Mouse (Mus musculus): ENCODE data around the gene Plpp1. TPM values are rescaled to one million over a fixed set of nuclear protein-coding genes. Genes with fewer than 3 reads are reported as not detected.
A peak's percentile ranks its signal among the peaks of the same experiment; 100 is the strongest.

Plpp1 gene
- polyA plus RNA-seq, 1 experiment from 2014 or later = 81.5 TPM

DNA sequence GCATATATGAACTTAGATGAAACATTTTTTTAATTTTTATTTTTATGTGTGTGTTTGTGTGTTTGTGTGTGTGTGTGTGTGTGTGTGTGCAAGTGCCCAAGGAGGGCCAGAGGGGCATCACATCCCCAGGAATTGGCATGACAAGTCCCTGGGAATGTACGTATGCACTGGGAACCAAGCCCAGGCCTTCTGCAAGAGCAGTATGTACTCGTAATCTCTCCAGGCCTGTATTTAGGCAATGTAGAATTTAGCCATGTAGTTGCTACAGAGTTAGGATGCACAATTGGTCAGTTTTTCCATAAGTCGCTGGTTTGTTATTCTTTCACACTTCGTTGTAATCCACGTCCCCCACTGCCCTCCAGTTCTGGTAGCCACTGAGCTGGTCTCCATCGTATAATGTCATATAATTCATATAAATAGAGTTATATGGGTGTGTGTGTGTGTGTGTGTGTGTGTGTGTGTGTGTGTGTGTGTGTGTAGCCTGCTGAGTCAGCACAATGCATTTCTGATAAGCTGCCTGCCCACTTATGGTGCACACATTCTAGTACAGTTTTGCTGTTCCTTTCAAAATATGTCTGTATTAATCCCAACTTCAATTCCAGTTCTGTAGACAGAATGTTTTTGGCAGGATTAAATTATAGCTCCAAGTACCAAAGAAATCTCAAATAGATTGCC, 22.8 kb downstream of the Plpp1 start:
- H3K27ac ChIP-seq (ENCODE audit: low read length) = no peak overlapping the region

GRCm38 (mm10) chr13:112823911-112824648, 23.5 kb downstream of the Plpp1 start:
- no peak overlapping the region for H3K9ac ChIP-seq (ENCODE audit: low read length)
- peaks cover 11% of the 10 kb centered on the region for H3K4me1 ChIP-seq (replicated peaks; ENCODE audit: control insufficient read depth, insufficient read depth, low read length)
- no peak overlapping the region for H3K27ac ChIP-seq (ENCODE audit: low read length)
- 0 out of 2 replicates have a peak, but pooled peaks have one; percentile 26 for ATAC-seq (ENCODE audit: low read depth)
- no peaks in the 10 kb centered on the region; the same call in 1 of the 2 replicates for H3K36me3 ChIP-seq (ENCODE audit: control insufficient read depth, insufficient read depth, low read length)
- no peak overlapping the region for H3K4me3 ChIP-seq (ENCODE audit: low read length)
- 84% methylated on average over 8 of the region's 8 CpGs for WGBS
- H3K27me3 ChIP-seq (ENCODE audit: control insufficient read depth, insufficient read depth, low read depth, low read length) = no peaks in the 10 kb centered on the region
- H3K9me3 ChIP-seq (ENCODE audit: control insufficient read depth, low read length) = no peaks in the 10 kb centered on the region
- no peak overlapping the region for H3K4me2 ChIP-seq (ENCODE audit: low read depth, low read length)

More for the DNA sequence above, 22.8 kb downstream of the Plpp1 start:
- no peaks in the 10 kb centered on the region; the same call in 1 of the 2 replicates for H3K36me3 ChIP-seq (ENCODE audit: control insufficient read depth, insufficient read depth, low read length)
- H3K4me2 ChIP-seq (ENCODE audit: low read depth, low read length) = no peak overlapping the region
- H3K4me1 ChIP-seq (replicated peaks; ENCODE audit: control insufficient read depth, insufficient read depth, low read length) = peaks cover 14% of the 10 kb centered on the region
- 77% methylated on average over 6 of the region's 6 CpGs for WGBS
- H3K9me3 ChIP-seq (ENCODE audit: control insufficient read depth, low read length) = no peaks in the 10 kb centered on the region
- H3K27me3 ChIP-seq (ENCODE audit: control insufficient read depth, insufficient read depth, low read depth, low read length) = no peaks in the 10 kb centered on the region
- H3K9ac ChIP-seq (ENCODE audit: low read length) = no peak overlapping the region
- no peak overlapping the region for H3K4me3 ChIP-seq (ENCODE audit: low read length)
- no peak for ATAC-seq (ENCODE audit: low read depth)

DNA sequence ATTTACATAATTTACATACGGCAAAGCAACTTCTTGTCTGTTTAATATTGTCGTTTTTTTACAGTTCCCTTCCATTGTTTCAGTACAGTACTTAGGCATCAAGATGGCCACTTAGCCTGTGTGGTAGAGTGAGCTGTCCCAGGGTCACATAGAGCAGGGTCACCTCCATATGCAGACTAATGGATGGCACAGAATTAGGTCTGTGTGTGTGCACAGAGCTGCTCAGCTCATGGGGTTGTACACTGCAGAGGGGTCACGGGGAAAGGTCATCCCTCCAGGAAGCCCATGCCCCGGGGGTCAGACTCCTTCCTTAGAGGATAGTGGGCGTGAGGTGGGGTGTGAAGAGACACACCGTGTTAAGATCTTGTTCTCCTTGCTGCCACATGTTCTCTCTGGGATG, 24.9 kb downstream of the Plpp1 start:
- no peak overlapping the region for H3K27ac ChIP-seq (ENCODE audit: low read length)
- H3K9me3 ChIP-seq (ENCODE audit: control insufficient read depth, low read length) = no peaks in the 10 kb centered on the region
- no peaks in the 10 kb centered on the region; the same call in 1 of the 2 replicates for H3K36me3 ChIP-seq (ENCODE audit: control insufficient read depth, insufficient read depth, low read length)
- H3K4me2 ChIP-seq (ENCODE audit: low read depth, low read length) = no peak overlapping the region
- no peak for ATAC-seq (ENCODE audit: low read depth)
- no peak overlapping the region for H3K4me3 ChIP-seq (ENCODE audit: low read length)
- no peak overlapping the region for H3K9ac ChIP-seq (ENCODE audit: low read length)
- WGBS = 66% methylated on average over 6 of the region's 6 CpGs
- peaks cover 4% of the 10 kb centered on the region for H3K4me1 ChIP-seq (replicated peaks; ENCODE audit: control insufficient read depth, insufficient read depth, low read length)
- no peaks in the 10 kb centered on the region for H3K27me3 ChIP-seq (ENCODE audit: control insufficient read depth, insufficient read depth, low read depth, low read length)

- Histone ChIP-seq H3K4me3 (ENCODE audit: low read length) (no peak overlapping the region), H3K9ac (ENCODE audit: low read length) (no peak overlapping the region), H3K4me2 (ENCODE audit: low read depth, low read length) (no peak overlapping the region), H3K9me3 (ENCODE audit: control insufficient read depth, low read length) (no peaks in the 10 kb centered on the region), H3K27ac (ENCODE audit: low read length) (no peak overlapping the region), H3K36me3 (ENCODE audit: control insufficient read depth, insufficient read depth, low read length) (no peaks in the 10 kb centered on the region; the same call in 1 of the 2 replicates), H3K4me1 (replicated peaks; ENCODE audit: control insufficient read depth, insufficient read depth, low read length) (peaks cover 8% of the 10 kb centered on the region; the same call in 1 of the 2 replicates), H3K27me3 (ENCODE audit: control insufficient read depth, insufficient read depth, low read depth, low read length) (no peaks in the 10 kb centered on the region)
- no peak for ATAC-seq (ENCODE audit: low read depth)
- 92% methylated on average over 2 of the region's 2 CpGs for WGBS
Observed at GRCm38 (mm10) chr13:112829619-112830018, 29.0 kb downstream of the Plpp1 start.

GRCm38 (mm10) chr13:112832589-112832988, 32.0 kb downstream of the Plpp1 start:
- no peak overlapping the region for H3K9ac ChIP-seq (ENCODE audit: low read length)
- no peak overlapping the region for H3K4me3 ChIP-seq (ENCODE audit: low read length)
- no peaks in the 10 kb centered on the region for H3K36me3 ChIP-seq (ENCODE audit: control insufficient read depth, insufficient read depth, low read length)
- H3K4me1 ChIP-seq (replicated peaks; ENCODE audit: control insufficient read depth, insufficient read depth, low read length) = peaks cover 8% of the 10 kb centered on the region; the same call in 1 of the 2 replicates
- no peak for ATAC-seq (ENCODE audit: low read depth)
- H3K27ac ChIP-seq (ENCODE audit: low read length) = no peak overlapping the region
- no peaks in the 10 kb centered on the region for H3K9me3 ChIP-seq (ENCODE audit: control insufficient read depth, low read length)
- H3K27me3 ChIP-seq (ENCODE audit: control insufficient read depth, insufficient read depth, low read depth, low read length) = no peaks in the 10 kb centered on the region
- no peak overlapping the region for H3K4me2 ChIP-seq (ENCODE audit: low read depth, low read length)
- WGBS = 17% methylated on average over 2 of the region's 2 CpGs

DNA sequence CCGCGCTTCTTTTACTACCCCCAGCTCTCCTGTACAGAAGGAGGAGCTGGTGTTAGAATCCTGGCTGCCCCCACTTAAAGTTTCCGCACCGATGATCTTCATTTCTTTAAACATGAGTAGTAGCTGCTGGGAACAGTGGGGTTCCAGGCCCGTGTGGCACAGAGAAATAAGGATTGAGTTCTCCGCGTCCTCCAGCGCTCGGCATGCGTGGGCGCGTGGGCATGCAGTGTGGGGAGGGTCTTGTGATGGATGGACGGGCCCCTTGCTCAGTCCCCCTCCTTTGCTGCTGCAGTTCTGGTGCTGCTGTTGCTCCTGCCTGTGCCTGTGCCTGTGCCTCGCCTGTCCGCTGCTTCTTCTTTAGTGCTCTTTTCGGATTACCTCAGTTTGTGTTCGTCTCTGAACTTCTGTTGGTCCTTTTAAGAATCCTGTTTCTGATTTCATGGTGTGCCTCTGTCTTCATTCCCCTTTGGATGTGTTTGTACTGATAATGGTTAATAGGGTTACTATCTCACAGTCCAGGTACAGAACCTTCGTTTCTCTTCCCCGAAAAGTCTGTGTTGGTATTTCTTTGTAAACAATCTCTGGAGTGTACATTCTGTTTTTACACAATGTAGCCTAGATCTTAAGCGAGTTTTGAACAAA, 32.8 kb downstream of the Plpp1 start:
- 68% methylated on average over 20 of the region's 20 CpGs for WGBS
- ATAC-seq (ENCODE audit: low read depth) = no peak
- Histone ChIP-seq H3K27ac (ENCODE audit: low read length) (no peak overlapping the region), H3K9ac (ENCODE audit: low read length) (no peak overlapping the region), H3K4me1 (replicated peaks; ENCODE audit: control insufficient read depth, insufficient read depth, low read length) (peaks cover 8% of the 10 kb centered on the region; the same call in 1 of the 2 replicates), H3K4me3 (ENCODE audit: low read length) (no peak overlapping the region), H3K4me2 (ENCODE audit: low read depth, low read length) (no peak overlapping the region), H3K9me3 (ENCODE audit: control insufficient read depth, low read length) (no peaks in the 10 kb centered on the region), H3K36me3 (ENCODE audit: control insufficient read depth, insufficient read depth, low read length) (no peaks in the 10 kb centered on the region), H3K27me3 (ENCODE audit: control insufficient read depth, insufficient read depth, low read depth, low read length) (no peaks in the 10 kb centered on the region)

DNA sequence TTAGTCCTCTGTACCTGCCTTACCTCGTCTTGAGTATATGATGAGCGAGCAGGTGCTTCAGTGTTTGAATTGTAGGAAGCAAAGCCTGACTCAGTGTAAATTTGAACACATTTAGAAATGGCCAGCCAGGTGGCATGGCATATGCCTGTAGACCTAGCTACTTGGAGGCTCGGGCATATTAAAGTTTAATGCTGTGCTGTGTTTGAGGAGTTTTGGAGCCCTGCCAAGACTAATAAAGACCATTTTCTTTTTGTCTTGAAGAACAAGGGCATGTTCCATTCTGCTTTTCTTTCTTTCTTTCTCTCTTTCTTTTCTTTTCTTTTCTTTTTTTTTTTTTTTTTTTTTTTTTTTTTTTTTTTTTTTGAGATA, 33.3 kb downstream of the Plpp1 start:
- Histone ChIP-seq H3K27ac (ENCODE audit: low read length) (no peak overlapping the region), H3K4me3 (ENCODE audit: low read length) (no peak overlapping the region), H3K4me2 (ENCODE audit: low read depth, low read length) (no peak overlapping the region), H3K27me3 (ENCODE audit: control insufficient read depth, insufficient read depth, low read depth, low read length) (no peaks in the 10 kb centered on the region), H3K9me3 (ENCODE audit: control insufficient read depth, low read length) (no peaks in the 10 kb centered on the region), H3K4me1 (replicated peaks; ENCODE audit: control insufficient read depth, insufficient read depth, low read length) (peaks cover 8% of the 10 kb centered on the region; the same call in 1 of the 2 replicates), H3K9ac (ENCODE audit: low read length) (no peak overlapping the region), H3K36me3 (ENCODE audit: control insufficient read depth, insufficient read depth, low read length) (no peaks in the 10 kb centered on the region; the same call in 1 of the 2 replicates)
- WGBS = 36% methylated on average over 3 of the region's 3 CpGs
- ATAC-seq (ENCODE audit: low read depth) = no peak

DNA sequence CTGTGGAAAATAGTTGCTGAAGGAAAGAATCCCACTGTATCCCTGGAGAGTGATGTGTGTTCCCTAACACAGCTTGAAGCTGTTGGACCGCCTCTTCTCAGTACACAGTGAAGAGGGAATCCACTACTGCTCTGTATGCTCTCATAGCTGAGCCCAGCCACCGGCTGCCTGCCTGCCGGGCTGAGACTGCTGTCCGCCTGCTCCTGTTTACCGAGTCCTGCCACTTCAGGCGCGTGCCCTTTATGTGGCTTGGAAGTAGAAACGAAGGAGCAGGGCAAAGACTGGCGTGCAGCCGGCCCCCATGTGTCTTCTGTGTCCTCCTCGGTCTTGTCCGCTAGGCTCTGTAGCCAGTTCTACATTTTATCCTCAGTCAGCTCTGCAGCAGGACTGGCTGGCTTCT, 34.5 kb downstream of the Plpp1 start:
- Histone ChIP-seq H3K4me1 (replicated peaks; ENCODE audit: control insufficient read depth, insufficient read depth, low read length) (peaks cover 8% of the 10 kb centered on the region; the same call in 1 of the 2 replicates), H3K36me3 (ENCODE audit: control insufficient read depth, insufficient read depth, low read length) (no peaks in the 10 kb centered on the region; the same call in 1 of the 2 replicates), H3K4me3 (ENCODE audit: low read length) (no peak overlapping the region), H3K9me3 (ENCODE audit: control insufficient read depth, low read length) (no peaks in the 10 kb centered on the region), H3K27ac (ENCODE audit: low read length) (no peak overlapping the region), H3K9ac (ENCODE audit: low read length) (no peak overlapping the region), H3K4me2 (ENCODE audit: low read depth, low read length) (peak overlapping the region; percentile 18; the same call in 1 of the 2 replicates), H3K27me3 (ENCODE audit: control insufficient read depth, insufficient read depth, low read depth, low read length) (no peaks in the 10 kb centered on the region)
- 39% methylated on average over 12 of the region's 12 CpGs for WGBS
- peak; percentile 61 for ATAC-seq (ENCODE audit: low read depth)

DNA sequence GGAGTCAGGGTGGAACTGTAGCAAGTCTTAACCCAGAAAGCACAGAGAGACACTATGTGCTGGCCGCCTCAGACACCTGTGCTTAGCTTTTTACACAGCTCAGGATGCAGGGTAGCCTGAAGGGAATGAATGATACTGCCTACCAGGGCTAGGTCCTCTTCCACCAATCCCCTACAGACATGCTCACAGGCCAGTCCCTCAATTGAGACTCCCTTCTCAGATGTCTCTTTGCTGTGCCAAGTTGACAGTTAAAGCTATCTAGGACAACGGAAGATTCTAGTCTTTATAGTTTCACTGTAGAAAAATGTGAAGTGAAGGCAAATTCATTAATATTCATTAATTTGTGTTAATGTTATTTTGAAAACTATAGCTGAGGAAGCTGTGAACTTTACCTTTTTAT, 36.4 kb downstream of the Plpp1 start:
- WGBS = 87% methylated on average over 2 of the region's 2 CpGs
- no peak overlapping the region for H3K27ac ChIP-seq (ENCODE audit: low read length)
- H3K4me1 ChIP-seq (replicated peaks; ENCODE audit: control insufficient read depth, insufficient read depth, low read length) = peaks cover 8% of the 10 kb centered on the region; the same call in 1 of the 2 replicates
- no peak for ATAC-seq (ENCODE audit: low read depth)
- no peaks in the 10 kb centered on the region; the same call in 1 of the 2 replicates for H3K36me3 ChIP-seq (ENCODE audit: control insufficient read depth, insufficient read depth, low read length)
- no peaks in the 10 kb centered on the region for H3K9me3 ChIP-seq (ENCODE audit: control insufficient read depth, low read length)
- H3K4me3 ChIP-seq (ENCODE audit: low read length) = no peak overlapping the region
- no peak overlapping the region for H3K9ac ChIP-seq (ENCODE audit: low read length)
- no peaks in the 10 kb centered on the region for H3K27me3 ChIP-seq (ENCODE audit: control insufficient read depth, insufficient read depth, low read depth, low read length)
- H3K4me2 ChIP-seq (ENCODE audit: low read depth, low read length) = no peak overlapping the region
